Mouse (Mus musculus) limb, embryonic 10.5 days (tissue): ENCODE measurements around the gene Epc2. TPM values are rescaled to one million over a fixed set of nuclear protein-coding genes. Genes with fewer than 3 reads are reported as not detected.

Experiments
- DNase-seq: peaks from one replicate; pipeline ENCODE4 v3.0.0-alpha.2; 2017; ENCODE audit warnings: low spot score
- H3K27ac ChIP-seq: fragments of 300-500 bp; sonication (generic); 2 replicates; pipeline ENCODE4 v1.5.1; 2016; ENCODE audit warnings: mild to moderate bottlenecking
- H3K27me3 ChIP-seq: fragments of 300-500 bp; sonication (generic); 2 replicates; pipeline ENCODE4 v1.6.1; 2016; ENCODE audit warnings: low read depth, mild to moderate bottlenecking; ENCODE audit not compliant: poor library complexity, severe bottlenecking
- H3K36me3 ChIP-seq: fragments of 300-500 bp; sonication (generic); 2 replicates; pipeline ENCODE4 v1.6.1; 2016; ENCODE audit warnings: mild to moderate bottlenecking, moderate library complexity
- H3K4me1 ChIP-seq: fragments of 300-500 bp; sonication (generic); 2 replicates; pipeline ENCODE4 v1.6.1; 2016
- H3K4me3 ChIP-seq: fragments of 300-500 bp; sonication (generic); 2 replicates; pipeline ENCODE4 v1.5.1; 2016; ENCODE audit warnings: mild to moderate bottlenecking, moderate library complexity
- H3K9me3 ChIP-seq: fragments of 300-500 bp; sonication (generic); replicated peaks from 2 replicates; pipeline ENCODE4 v1.6.1; 2016; ENCODE audit warnings: mild to moderate bottlenecking
- WGBS: fragments of 180-500 bp; shearing (Covaris S2); methylation state at CpG from one replicate; pipeline ENCODE4 v1.1.7; 2016; 5-methylcytosine and 5-hydroxymethylcytosine counted together
- polyA plus RNA-seq: library from polyadenylated mRNA; unstranded; fragments of >200 nt; fragmentation: Nextera tagmentation; extraction: Ambion mirVana; gene quantifications from 2 replicates; pipeline ENCODE4 v1.2.1, GENCODE M21; 2016

Gene Epc2
- polyA plus RNA-seq, 1 experiment from 2014 or later, result 8.8 TPM

GRCm38 (mm10) chr2:49553096-49553495 is 101.8 kb downstream of the Epc2 start:
- H3K27me3 ChIP-seq, result no peaks in the 10 kb centered on the region
- no peaks in the 10 kb centered on the region for H3K9me3 ChIP-seq
- no peaks in the 10 kb centered on the region for H3K4me1 ChIP-seq
- 94% methylated on average over 2 of the region's 2 CpGs for WGBS
- DNase-seq, result no peak
- no peak overlapping the region for H3K4me3 ChIP-seq
- H3K36me3 ChIP-seq, result peaks cover 67% of the 10 kb centered on the region
- no peak overlapping the region for H3K27ac ChIP-seq

- no peak for DNase-seq
- H3K27me3 ChIP-seq, result no peaks in the 10 kb centered on the region
- H3K9me3 ChIP-seq, result no peaks in the 10 kb centered on the region
- no peak overlapping the region for H3K27ac ChIP-seq
- no peaks in the 10 kb centered on the region for H3K4me1 ChIP-seq
- H3K36me3 ChIP-seq, result peaks cover 32% of the 10 kb centered on the region
- no peak overlapping the region for H3K4me3 ChIP-seq
- 95% methylated on average over 4 of the region's 4 CpGs for WGBS
These were observed 106.1 kb downstream of the Epc2 start for GRCm38 (mm10) chr2:49557339-49557738.

- H3K27ac ChIP-seq, result no peak overlapping the region
- no peak for DNase-seq
- no peaks in the 10 kb centered on the region for H3K9me3 ChIP-seq
- 90% methylated on average over 3 of the region's 3 CpGs for WGBS
- peaks cover 22% of the 10 kb centered on the region for H3K36me3 ChIP-seq
- no peak overlapping the region for H3K4me3 ChIP-seq
- H3K27me3 ChIP-seq, result no peaks in the 10 kb centered on the region
- H3K4me1 ChIP-seq, result no peaks in the 10 kb centered on the region
These were observed 107.1 kb downstream of the Epc2 start for GRCm38 (mm10) chr2:49558361-49558760.

GRCm38 (mm10) chr2:49562688-49563350 is 111.5 kb downstream of the Epc2 start:
- Histone ChIP-seq H3K9me3 (no peaks in the 10 kb centered on the region), H3K27me3 (no peaks in the 10 kb centered on the region), H3K4me3 (no peak overlapping the region), H3K36me3 (0 out of 2 replicates have a peak, but pooled peaks cover 2% of the 10 kb centered on the region), H3K27ac (no peak overlapping the region), H3K4me1 (no peaks in the 10 kb centered on the region)
- no peak for DNase-seq
- WGBS, result 89% methylated on average over 10 of the region's 10 CpGs

GRCm38 (mm10) chr2:49569862-49570777 is 118.8 kb downstream of the Epc2 start:
- no peaks in the 10 kb centered on the region for H3K9me3 ChIP-seq
- peaks cover 47% of the 10 kb centered on the region for H3K4me1 ChIP-seq
- no peaks in the 10 kb centered on the region for H3K36me3 ChIP-seq
- no peaks in the 10 kb centered on the region for H3K27me3 ChIP-seq
- no peak overlapping the region for H3K4me3 ChIP-seq
- 69% methylated on average over 16 of the region's 16 CpGs for WGBS
- peak overlapping the region; percentile 61 for H3K27ac ChIP-seq
- no peak for DNase-seq

GRCm38 (mm10) chr2:49570778-49571101 is 119.5 kb downstream of the Epc2 start:
- Histone ChIP-seq H3K4me3 (no peak overlapping the region), H3K4me1 (peaks cover 47% of the 10 kb centered on the region)
- 37% methylated on average over 6 of the region's 6 CpGs for WGBS

GRCm38 (mm10) chr2:49571159-49571920 is 120.1 kb downstream of the Epc2 start:
- no peaks in the 10 kb centered on the region for H3K9me3 ChIP-seq
- DNase-seq, result no peak
- H3K27me3 ChIP-seq, result no peaks in the 10 kb centered on the region
- peaks cover 47% of the 10 kb centered on the region for H3K4me1 ChIP-seq
- H3K4me3 ChIP-seq, result no peak overlapping the region
- H3K36me3 ChIP-seq, result no peaks in the 10 kb centered on the region
- H3K27ac ChIP-seq, result peak overlapping the region; percentile 32; the same call in 1 of the 2 replicates
- 77% methylated on average over 11 of the region's 11 CpGs for WGBS

More at GRCm38 (mm10) chr2:49570778-49571101, 119.5 kb downstream of the Epc2 start:
- no peaks in the 10 kb centered on the region for H3K36me3 ChIP-seq
- no peak for DNase-seq
- no peaks in the 10 kb centered on the region for H3K9me3 ChIP-seq
- no peaks in the 10 kb centered on the region for H3K27me3 ChIP-seq
- H3K27ac ChIP-seq, result peak overlapping the region; percentile 32; the same call in 1 of the 2 replicates

GRCm38 (mm10) chr2:49572111-49572642 is 120.9 kb downstream of the Epc2 start:
- WGBS, result 51% methylated on average over 12 of the region's 12 CpGs
- Histone ChIP-seq H3K27me3 (no peaks in the 10 kb centered on the region), H3K4me1 (peaks cover 47% of the 10 kb centered on the region), H3K27ac (peak overlapping the region; percentile 61), H3K36me3 (no peaks in the 10 kb centered on the region), H3K4me3 (peak overlapping the region; percentile 20; the same call in 1 of the 2 replicates), H3K9me3 (no peaks in the 10 kb centered on the region)
- DNase-seq, result no peak

- no peak for DNase-seq
- H3K27ac ChIP-seq, result peak overlapping the region; percentile 61
- H3K27me3 ChIP-seq, result no peaks in the 10 kb centered on the region
- H3K4me3 ChIP-seq, result peak overlapping the region; percentile 20; the same call in 1 of the 2 replicates
- H3K4me1 ChIP-seq, result peaks cover 47% of the 10 kb centered on the region
- no peaks in the 10 kb centered on the region for H3K36me3 ChIP-seq
- 80% methylated on average over 9 of the region's 9 CpGs for WGBS
- H3K9me3 ChIP-seq, result no peaks in the 10 kb centered on the region
These were observed 121.4 kb downstream of the Epc2 start for GRCm38 (mm10) chr2:49572684-49573083.

GRCm38 (mm10) chr2:49573282-49573681 is 122.0 kb downstream of the Epc2 start:
- no peaks in the 10 kb centered on the region for H3K9me3 ChIP-seq
- 92% methylated on average over 3 of the region's 3 CpGs for WGBS
- no peaks in the 10 kb centered on the region for H3K36me3 ChIP-seq
- no peak for DNase-seq
- H3K4me3 ChIP-seq, result no peak overlapping the region
- H3K4me1 ChIP-seq, result peaks cover 47% of the 10 kb centered on the region
- no peak overlapping the region for H3K27ac ChIP-seq
- H3K27me3 ChIP-seq, result no peaks in the 10 kb centered on the region

GRCm38 (mm10) chr2:49580585-49580984 is 129.3 kb downstream of the Epc2 start:
- DNase-seq, result no peak
- no peaks in the 10 kb centered on the region for H3K9me3 ChIP-seq
- 88% methylated on average over 3 of the region's 3 CpGs for WGBS
- H3K27me3 ChIP-seq, result no peaks in the 10 kb centered on the region
- 0 out of 2 replicates have a peak, but pooled peaks cover 4% of the 10 kb centered on the region for H3K4me1 ChIP-seq
- no peak overlapping the region for H3K27ac ChIP-seq
- H3K36me3 ChIP-seq, result no peaks in the 10 kb centered on the region
- H3K4me3 ChIP-seq, result no peak overlapping the region

- H3K4me3 ChIP-seq, result no peak overlapping the region
- H3K9me3 ChIP-seq, result no peaks in the 10 kb centered on the region
- DNase-seq, result no peak
- no peaks in the 10 kb centered on the region for H3K36me3 ChIP-seq
- H3K27me3 ChIP-seq, result no peaks in the 10 kb centered on the region
- H3K4me1 ChIP-seq, result 0 out of 2 replicates have a peak, but pooled peaks cover 4% of the 10 kb centered on the region
- no peak overlapping the region for H3K27ac ChIP-seq
- WGBS, result 90% methylated on average over 5 of the region's 5 CpGs
These were observed 131.3 kb downstream of the Epc2 start for GRCm38 (mm10) chr2:49582546-49582945.
